Mouse (Mus musculus): ENCODE data around the gene Vmn1r59. TPM values are rescaled to one million over a fixed set of nuclear protein-coding genes. Genes with fewer than 3 reads are reported as not detected.
"Not testable (repeated sequence)": the region's sequence is repeated elsewhere in the genome, so short reads cannot be mapped to it uniquely, and the experiment has no call there.

Gene Vmn1r59
- not detected in 2 replicates for polyA plus RNA-seq (2016; fragmentation: Nextera tagmentation; extraction: Ambion mirVana)

DNA sequence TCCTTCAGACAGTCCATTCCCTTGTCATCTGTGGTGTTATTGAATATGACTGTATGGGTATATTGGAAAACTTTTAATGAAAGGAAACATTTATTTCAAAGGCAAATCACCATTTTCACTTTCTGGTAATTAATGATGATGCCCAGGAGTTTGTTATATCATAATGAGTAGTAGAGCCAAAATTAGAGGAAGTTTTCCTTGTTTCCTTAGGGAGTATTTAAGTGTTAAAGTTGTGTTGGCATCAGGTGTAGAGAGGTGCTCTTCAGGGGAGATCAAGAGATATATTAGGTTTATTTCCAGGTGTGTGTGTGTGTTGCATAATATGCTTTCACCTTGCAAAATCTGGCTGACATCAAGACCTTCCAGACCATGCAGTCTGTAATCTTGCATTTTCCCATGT is at the start of gene Vmn1r59:
TSS of gene Vmn1r59 (minus strand) at position 101 of the 400 bp plus-strand sequence.
- H3K9me3 ChIP-seq = peaks cover 40% of the 10 kb centered on the region
- no peaks in the 10 kb centered on the region for H3K36me3 ChIP-seq
- no peaks in the 10 kb centered on the region for H3K27me3 ChIP-seq
- no peaks in the 10 kb centered on the region for H3K4me1 ChIP-seq (replicated peaks)
- no peak within 1 kb of the TSS for H3K4me3 ChIP-seq (replicated peaks)
- ATAC-seq (ENCODE audit: insufficient number of reproducible peaks, insufficient read depth, low FRiP score, low TSS enrichment, low read depth) = no peak
- no peak within 1 kb of the TSS for H3K9ac ChIP-seq (replicated peaks)
- no peak within 1 kb of the TSS for H3K27ac ChIP-seq
- H3K4me2 ChIP-seq = no peak within 1 kb of the TSS

GRCm38 (mm10) chr7:5493856-5494255 is 37.3 kb upstream of the Vmn1r59 start, which contains the start of gene Vmn2r28:
Gene Vmn2r28, minus strand, starts transcription at chr7:5493956.
- H3K36me3 ChIP-seq; H3K4me3 ChIP-seq (replicated peaks); H3K4me2 ChIP-seq; H3K27ac ChIP-seq; H3K4me1 ChIP-seq (replicated peaks); ATAC-seq (ENCODE audit: insufficient number of reproducible peaks, insufficient read depth, low FRiP score, low TSS enrichment, low read depth); H3K9me3 ChIP-seq; H3K9ac ChIP-seq (replicated peaks); H3K27me3 ChIP-seq: not testable (repeated sequence)

- peaks cover 41% of the 10 kb centered on the region for H3K9me3 ChIP-seq
- WGBS = 71% methylated on average over 3 of the region's 3 CpGs
- not testable (repeated sequence) for H3K36me3 ChIP-seq; H3K27ac ChIP-seq; ATAC-seq (ENCODE audit: insufficient number of reproducible peaks, insufficient read depth, low FRiP score, low TSS enrichment, low read depth); H3K27me3 ChIP-seq; H3K4me2 ChIP-seq; H3K4me1 ChIP-seq (replicated peaks); H3K4me3 ChIP-seq (replicated peaks); H3K9ac ChIP-seq (replicated peaks)
Measured at GRCm38 (mm10) chr7:5454011-5454410, 2.6 kb downstream of the Vmn1r59 start.

DNA sequence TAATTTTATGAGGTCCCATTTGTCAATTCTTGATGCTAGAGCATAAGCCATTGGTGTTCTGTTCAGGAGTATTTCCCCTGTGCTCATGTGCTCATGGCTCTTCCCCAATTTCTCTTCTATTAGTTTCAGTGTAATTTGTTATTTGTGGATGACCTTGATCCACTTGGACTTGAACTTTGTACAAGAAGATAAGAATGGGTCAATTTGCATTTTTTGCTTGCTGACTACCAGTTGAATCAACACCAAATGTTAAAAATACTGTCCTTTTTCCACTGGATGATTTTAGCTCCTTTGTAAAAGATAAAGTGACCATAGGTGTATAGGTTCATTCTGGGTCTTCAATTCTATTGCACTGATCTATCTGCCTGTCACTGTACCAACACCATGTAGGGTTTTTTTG is 7.9 kb downstream of the Vmn1r59 start:
- no peak for ATAC-seq (ENCODE audit: insufficient number of reproducible peaks, insufficient read depth, low FRiP score, low TSS enrichment, low read depth)
- no peak overlapping the region for H3K27ac ChIP-seq
- H3K27me3 ChIP-seq = no peaks in the 10 kb centered on the region
- H3K9ac ChIP-seq (replicated peaks) = no peak overlapping the region
- no peak overlapping the region for H3K4me3 ChIP-seq (replicated peaks)
- H3K4me1 ChIP-seq (replicated peaks) = no peaks in the 10 kb centered on the region
- H3K9me3 ChIP-seq = peaks cover 22% of the 10 kb centered on the region
- no peak overlapping the region for H3K4me2 ChIP-seq
- no peaks in the 10 kb centered on the region for H3K36me3 ChIP-seq

GRCm38 (mm10) chr7:5413296-5413695 is 43.3 kb downstream of the Vmn1r59 start, which contains the start of gene Vmn1r58:
Gene Vmn1r58, minus strand, starts transcription at chr7:5413396.
- not testable (repeated sequence) for H3K27ac ChIP-seq; ATAC-seq (ENCODE audit: insufficient number of reproducible peaks, insufficient read depth, low FRiP score, low TSS enrichment, low read depth); H3K4me3 ChIP-seq (replicated peaks); H3K27me3 ChIP-seq; H3K4me1 ChIP-seq (replicated peaks); H3K4me2 ChIP-seq; H3K36me3 ChIP-seq; H3K9ac ChIP-seq (replicated peaks)
- peaks cover 18% of the 10 kb centered on the region; the same call in 1 of the 2 replicates for H3K9me3 ChIP-seq

DNA sequence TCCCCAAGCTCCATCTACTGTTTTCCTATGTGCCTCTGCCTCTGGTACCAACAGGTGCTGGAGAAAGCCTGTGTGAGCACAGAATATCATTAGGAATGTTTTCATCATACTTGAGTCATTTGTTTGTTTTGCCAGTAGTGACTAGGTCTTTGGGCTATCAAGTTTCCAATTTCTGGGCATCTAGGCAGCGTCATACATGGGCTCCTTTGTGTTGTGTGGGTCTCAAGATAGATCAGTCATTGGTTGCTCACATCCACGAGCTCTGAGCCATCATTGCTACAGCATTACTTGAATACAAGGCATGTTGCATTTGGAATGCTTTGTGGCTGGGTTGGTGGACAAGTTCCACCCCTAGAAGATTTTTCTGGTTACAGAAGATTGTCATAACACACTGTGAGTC is 50.4 kb downstream of the Vmn1r59 start:
- no peaks in the 10 kb centered on the region for H3K4me1 ChIP-seq (replicated peaks)
- no peaks in the 10 kb centered on the region for H3K27me3 ChIP-seq
- 46% methylated on average over 2 of the region's 2 CpGs for WGBS
- no peak overlapping the region for H3K27ac ChIP-seq
- no peak for ATAC-seq (ENCODE audit: insufficient number of reproducible peaks, insufficient read depth, low FRiP score, low TSS enrichment, low read depth)
- H3K4me3 ChIP-seq (replicated peaks) = no peak overlapping the region
- peaks cover 34% of the 10 kb centered on the region for H3K9me3 ChIP-seq
- no peak overlapping the region for H3K9ac ChIP-seq (replicated peaks)
- H3K36me3 ChIP-seq = no peaks in the 10 kb centered on the region
- no peak overlapping the region for H3K4me2 ChIP-seq

Other genes with a start within 250 kb of the Vmn1r59 start
- gene Vmn1r57, start 238.3 kb downstream of the Vmn1r59 start, polyA plus RNA-seq (2016; fragmentation: Nextera tagmentation; extraction: Ambion mirVana) = not detected in 2 replicates
- gene Gm5065, start 106.2 kb downstream of the Vmn1r59 start, polyA plus RNA-seq (2016; fragmentation: Nextera tagmentation; extraction: Ambion mirVana) = not detected in 2 replicates
- not detected in 2 replicates for gene Nlrp2, start 105.7 kb downstream of the Vmn1r59 start, polyA plus RNA-seq (2016; fragmentation: Nextera tagmentation; extraction: Ambion mirVana)
- not detected in 2 replicates for gene Vmn1r58, start 43.4 kb downstream of the Vmn1r59 start, polyA plus RNA-seq (2016; fragmentation: Nextera tagmentation; extraction: Ambion mirVana)
- gene Vmn2r28, start 37.2 kb upstream of the Vmn1r59 start, polyA plus RNA-seq (2016; fragmentation: Nextera tagmentation; extraction: Ambion mirVana) = not detected in 2 replicates
- not detected in 2 replicates for gene Vmn1r60, start 90.5 kb upstream of the Vmn1r59 start, polyA plus RNA-seq (2016; fragmentation: Nextera tagmentation; extraction: Ambion mirVana)
- gene Vmn1r61, start 156.5 kb upstream of the Vmn1r59 start, polyA plus RNA-seq (2016; fragmentation: Nextera tagmentation; extraction: Ambion mirVana) = not detected in 2 replicates
- not detected in 2 replicates for gene Vmn1r62, start 216.9 kb upstream of the Vmn1r59 start, polyA plus RNA-seq (2016; fragmentation: Nextera tagmentation; extraction: Ambion mirVana)